Mouse (Mus musculus): ENCODE results near the gene Klhl25. TPM values are rescaled to one million over a fixed set of nuclear protein-coding genes. Genes with fewer than 3 reads are reported as not detected.

The Klhl25 gene
- polyA plus RNA-seq, 1 experiment from 2014 or later, result 23.9 TPM

DNA sequence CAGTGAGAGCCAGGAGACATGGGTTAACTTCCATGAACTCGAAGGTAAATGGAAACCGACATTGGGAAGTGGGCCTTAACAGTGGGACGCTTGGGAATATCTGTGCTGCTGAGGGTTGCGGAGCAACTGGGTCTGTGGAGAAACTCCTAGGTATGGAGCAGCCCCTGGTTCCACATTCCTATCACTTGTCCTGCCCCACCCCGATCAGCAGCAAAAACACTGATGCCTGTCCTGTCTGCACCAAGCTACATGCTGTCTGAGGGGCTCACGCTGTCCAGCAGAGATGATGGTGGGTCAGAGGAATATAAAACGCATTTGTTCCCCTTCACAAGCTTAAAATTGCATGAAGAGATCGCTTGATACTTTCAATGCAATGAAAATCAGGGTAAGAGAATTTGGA is 32.1 kb downstream of the Klhl25 start:
- peaks cover 4% of the 10 kb centered on the region; the same call in 1 of the 2 replicates for H3K36me3 ChIP-seq
- 52% methylated on average over 8 of the region's 8 CpGs for WGBS
- peak overlapping the region; percentile 12 for H3K4me2 ChIP-seq (replicated peaks)
- 0 out of 2 replicates have a peak, but pooled peaks have one; percentile 24 for ATAC-seq (ENCODE audit: insufficient number of reproducible peaks, insufficient read depth, low FRiP score, low TSS enrichment)
- no peak overlapping the region for H3K9ac ChIP-seq
- no peaks in the 10 kb centered on the region for H3K27me3 ChIP-seq
- 0 out of 2 replicates have a peak, but pooled peaks cover 4% of the 10 kb centered on the region for H3K4me1 ChIP-seq
- H3K4me3 ChIP-seq, result no peak overlapping the region
- no peak overlapping the region for H3K27ac ChIP-seq
- H3K9me3 ChIP-seq, result no peaks in the 10 kb centered on the region

GRCm38 (mm10) chr7:75880650-75881049 is 32.5 kb downstream of the Klhl25 start:
- 2% methylated on average over 8 of the region's 8 CpGs for WGBS
- 0 out of 2 replicates have a peak, but pooled peaks cover 4% of the 10 kb centered on the region for H3K4me1 ChIP-seq
- H3K4me3 ChIP-seq, result no peak overlapping the region
- H3K36me3 ChIP-seq, result no peaks in the 10 kb centered on the region
- no peaks in the 10 kb centered on the region for H3K27me3 ChIP-seq
- ATAC-seq (ENCODE audit: insufficient number of reproducible peaks, insufficient read depth, low FRiP score, low TSS enrichment), result peak; percentile 75
- peak overlapping the region; percentile 12 for H3K4me2 ChIP-seq (replicated peaks)
- H3K27ac ChIP-seq, result no peak overlapping the region
- H3K9ac ChIP-seq, result no peak overlapping the region
- no peaks in the 10 kb centered on the region for H3K9me3 ChIP-seq

DNA sequence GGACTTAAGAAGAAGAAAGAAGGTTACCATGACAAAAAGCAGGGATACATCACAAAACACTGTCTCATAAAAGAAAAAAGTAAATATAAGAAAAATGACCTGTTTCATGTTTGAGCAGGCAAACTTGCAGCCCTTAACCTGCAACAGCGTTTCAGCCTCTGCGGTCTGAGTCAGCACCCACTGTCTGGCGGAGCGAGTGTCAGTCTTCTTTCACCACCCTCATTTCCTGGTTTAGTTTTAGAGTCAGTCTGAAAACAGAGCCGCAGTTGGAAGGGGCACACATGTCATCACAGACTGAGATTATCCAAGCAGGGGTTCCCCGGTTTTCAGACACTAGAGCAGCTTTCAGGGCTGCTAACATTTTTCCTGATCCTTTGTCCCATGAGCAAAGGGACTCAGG is 33.3 kb downstream of the Klhl25 start:
- Histone ChIP-seq H3K27ac (no peak overlapping the region), H3K4me1 (0 out of 2 replicates have a peak, but pooled peaks cover 4% of the 10 kb centered on the region), H3K9ac (no peak overlapping the region), H3K9me3 (no peaks in the 10 kb centered on the region), H3K4me2 (replicated peaks) (no peak overlapping the region), H3K36me3 (no peaks in the 10 kb centered on the region), H3K4me3 (no peak overlapping the region), H3K27me3 (no peaks in the 10 kb centered on the region)
- 68% methylated on average over 6 of the region's 6 CpGs for WGBS
- no peak for ATAC-seq (ENCODE audit: insufficient number of reproducible peaks, insufficient read depth, low FRiP score, low TSS enrichment)

DNA sequence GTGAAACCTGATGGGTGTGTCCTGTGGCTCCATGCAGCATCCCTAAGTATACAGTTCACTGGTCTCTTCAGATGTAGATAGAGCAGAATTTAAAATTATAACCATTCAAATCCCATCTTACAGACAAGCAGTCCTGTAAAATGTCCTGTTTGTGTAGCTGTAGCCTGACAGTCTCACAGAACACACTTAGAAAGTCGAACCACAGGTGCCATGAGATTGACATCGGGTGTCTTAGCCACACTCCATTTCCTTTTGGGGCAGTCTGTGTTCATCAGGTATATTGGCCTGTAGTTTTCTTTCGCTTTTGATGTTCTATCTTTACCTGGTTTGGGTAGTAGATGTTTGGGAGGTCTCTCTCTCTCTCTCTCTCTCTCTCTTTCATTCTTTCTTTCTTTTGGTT is 33.7 kb downstream of the Klhl25 start:
- ATAC-seq (ENCODE audit: insufficient number of reproducible peaks, insufficient read depth, low FRiP score, low TSS enrichment), result no peak
- H3K27me3 ChIP-seq, result no peaks in the 10 kb centered on the region
- WGBS, result 78% methylated on average over 3 of the region's 3 CpGs

DNA sequence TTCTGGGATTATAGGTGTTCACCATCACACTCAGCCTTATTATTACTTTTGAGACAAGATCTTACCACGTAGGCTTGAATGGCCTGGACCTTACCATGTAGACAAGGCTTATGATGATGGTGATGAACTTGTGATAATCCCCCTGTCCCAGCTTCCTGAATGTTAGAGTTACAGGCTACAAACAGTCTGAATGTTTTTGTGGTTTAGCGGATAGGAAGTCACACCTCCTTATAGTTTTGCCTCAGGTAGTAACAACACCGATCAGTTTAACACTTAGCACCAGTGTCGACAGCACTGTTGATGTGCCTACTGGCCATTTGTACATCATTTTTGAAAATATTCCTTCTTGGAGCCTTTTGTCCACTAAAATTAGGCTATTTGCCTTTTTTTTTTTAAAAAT is 43.4 kb downstream of the Klhl25 start:
- H3K9ac ChIP-seq, result no peak overlapping the region
- H3K4me3 ChIP-seq, result no peak overlapping the region
- no peak overlapping the region for H3K4me2 ChIP-seq (replicated peaks)
- H3K27ac ChIP-seq, result no peak overlapping the region
- no peaks in the 10 kb centered on the region for H3K4me1 ChIP-seq
- ATAC-seq (ENCODE audit: insufficient number of reproducible peaks, insufficient read depth, low FRiP score, low TSS enrichment), result no peak
- no peaks in the 10 kb centered on the region for H3K9me3 ChIP-seq
- no peaks in the 10 kb centered on the region for H3K27me3 ChIP-seq
- no peaks in the 10 kb centered on the region for H3K36me3 ChIP-seq
- WGBS, result 95% methylated on average over 4 of the region's 4 CpGs

More for the DNA sequence above, 33.7 kb downstream of the Klhl25 start:
- Histone ChIP-seq H3K4me1 (0 out of 2 replicates have a peak, but pooled peaks cover 4% of the 10 kb centered on the region), H3K4me2 (replicated peaks) (no peak overlapping the region), H3K9ac (no peak overlapping the region), H3K4me3 (no peak overlapping the region), H3K36me3 (no peaks in the 10 kb centered on the region), H3K27ac (no peak overlapping the region), H3K9me3 (no peaks in the 10 kb centered on the region)

DNA sequence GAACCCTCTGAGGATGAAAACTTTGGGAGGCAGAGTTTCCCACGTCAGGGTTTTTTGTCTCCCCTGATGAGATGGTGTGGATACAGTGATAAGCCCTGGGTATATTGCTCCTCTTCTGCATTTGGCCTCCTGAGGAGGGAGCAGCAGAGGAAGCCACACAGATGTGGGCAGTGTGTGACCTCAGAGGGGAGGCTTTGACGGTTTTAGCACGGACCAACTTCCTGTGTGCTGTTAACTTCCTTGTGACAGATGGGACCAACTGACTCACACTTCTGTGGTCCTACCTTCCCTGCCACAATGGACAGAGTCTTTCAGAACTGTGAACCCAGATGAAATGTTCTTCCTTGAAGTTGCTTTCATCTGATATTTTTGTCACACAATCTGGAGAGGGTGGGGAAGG is 44.6 kb downstream of the Klhl25 start:
- Histone ChIP-seq H3K4me2 (replicated peaks) (no peak overlapping the region), H3K9ac (no peak overlapping the region), H3K9me3 (no peaks in the 10 kb centered on the region), H3K4me1 (no peaks in the 10 kb centered on the region), H3K36me3 (no peaks in the 10 kb centered on the region), H3K4me3 (no peak overlapping the region), H3K27me3 (no peaks in the 10 kb centered on the region), H3K27ac (no peak overlapping the region)
- WGBS, result 59% methylated on average over 3 of the region's 3 CpGs
- no peak for ATAC-seq (ENCODE audit: insufficient number of reproducible peaks, insufficient read depth, low FRiP score, low TSS enrichment)

- H3K4me2 ChIP-seq (replicated peaks), result no peak overlapping the region
- no peaks in the 10 kb centered on the region for H3K9me3 ChIP-seq
- no peaks in the 10 kb centered on the region for H3K36me3 ChIP-seq
- no peak overlapping the region for H3K9ac ChIP-seq
- WGBS, result 85% methylated on average over 8 of the region's 8 CpGs
- no peak overlapping the region for H3K27ac ChIP-seq
- H3K4me3 ChIP-seq, result no peak overlapping the region
- ATAC-seq (ENCODE audit: insufficient number of reproducible peaks, insufficient read depth, low FRiP score, low TSS enrichment), result no peak
- H3K4me1 ChIP-seq, result no peaks in the 10 kb centered on the region
- no peaks in the 10 kb centered on the region for H3K27me3 ChIP-seq
Observed at GRCm38 (mm10) chr7:75893709-75894108, 45.6 kb downstream of the Klhl25 start.

- 83% methylated on average over 5 of the region's 5 CpGs for WGBS
- H3K4me2 ChIP-seq (replicated peaks), result no peak overlapping the region
- no peak overlapping the region for H3K27ac ChIP-seq
- no peaks in the 10 kb centered on the region for H3K4me1 ChIP-seq
- H3K4me3 ChIP-seq, result no peak overlapping the region
- H3K27me3 ChIP-seq, result no peaks in the 10 kb centered on the region
- ATAC-seq (ENCODE audit: insufficient number of reproducible peaks, insufficient read depth, low FRiP score, low TSS enrichment), result no peak
- H3K9me3 ChIP-seq, result no peaks in the 10 kb centered on the region
- H3K36me3 ChIP-seq, result no peaks in the 10 kb centered on the region
- no peak overlapping the region for H3K9ac ChIP-seq
Observed at GRCm38 (mm10) chr7:75897041-75897440, 48.9 kb downstream of the Klhl25 start.

- 77% methylated on average over 6 of the region's 6 CpGs for WGBS
- Histone ChIP-seq H3K27me3 (no peaks in the 10 kb centered on the region), H3K9ac (no peak overlapping the region), H3K9me3 (no peaks in the 10 kb centered on the region), H3K4me1 (no peaks in the 10 kb centered on the region), H3K4me3 (no peak overlapping the region), H3K4me2 (replicated peaks) (no peak overlapping the region), H3K27ac (no peak overlapping the region), H3K36me3 (no peaks in the 10 kb centered on the region)
- no peak for ATAC-seq (ENCODE audit: insufficient number of reproducible peaks, insufficient read depth, low FRiP score, low TSS enrichment)
Observed at GRCm38 (mm10) chr7:75899102-75899501, 51.0 kb downstream of the Klhl25 start.

DNA sequence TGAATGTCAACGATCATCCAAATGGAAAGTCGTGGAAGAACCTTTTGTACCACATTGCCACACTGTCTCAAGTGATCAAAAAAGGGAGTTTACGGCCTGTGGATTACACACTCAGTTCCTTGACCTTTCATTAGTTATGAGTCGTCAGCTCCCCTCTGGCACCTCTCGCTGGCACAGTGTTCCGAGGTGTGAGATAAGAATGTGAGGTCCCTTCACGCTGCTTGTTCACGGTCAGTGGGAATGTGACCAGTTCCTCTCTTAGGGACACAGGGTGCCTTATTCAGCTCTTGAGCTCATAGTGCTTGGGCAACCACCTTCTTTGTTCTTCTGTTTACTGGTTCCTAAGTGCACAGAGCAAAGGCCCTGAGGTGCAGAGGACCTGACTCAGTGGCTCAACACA is 51.4 kb downstream of the Klhl25 start:
- 74% methylated on average over 8 of the region's 8 CpGs for WGBS
- no peak for ATAC-seq (ENCODE audit: insufficient number of reproducible peaks, insufficient read depth, low FRiP score, low TSS enrichment)
- H3K9ac ChIP-seq, result no peak overlapping the region
- no peak overlapping the region for H3K4me3 ChIP-seq
- no peaks in the 10 kb centered on the region for H3K9me3 ChIP-seq
- no peaks in the 10 kb centered on the region for H3K36me3 ChIP-seq
- H3K27me3 ChIP-seq, result no peaks in the 10 kb centered on the region
- no peak overlapping the region for H3K27ac ChIP-seq
- no peaks in the 10 kb centered on the region for H3K4me1 ChIP-seq
- no peak overlapping the region for H3K4me2 ChIP-seq (replicated peaks)

GRCm38 (mm10) chr7:75899954-75900353 is 51.8 kb downstream of the Klhl25 start:
- no peaks in the 10 kb centered on the region for H3K4me1 ChIP-seq
- no peaks in the 10 kb centered on the region for H3K9me3 ChIP-seq
- no peak overlapping the region for H3K4me3 ChIP-seq
- no peak overlapping the region for H3K9ac ChIP-seq
- H3K36me3 ChIP-seq, result no peaks in the 10 kb centered on the region
- no peak for ATAC-seq (ENCODE audit: insufficient number of reproducible peaks, insufficient read depth, low FRiP score, low TSS enrichment)
- H3K4me2 ChIP-seq (replicated peaks), result no peak overlapping the region
- H3K27me3 ChIP-seq, result no peaks in the 10 kb centered on the region
- WGBS, result 75% methylated on average over 4 of the region's 4 CpGs
- no peak overlapping the region for H3K27ac ChIP-seq

DNA sequence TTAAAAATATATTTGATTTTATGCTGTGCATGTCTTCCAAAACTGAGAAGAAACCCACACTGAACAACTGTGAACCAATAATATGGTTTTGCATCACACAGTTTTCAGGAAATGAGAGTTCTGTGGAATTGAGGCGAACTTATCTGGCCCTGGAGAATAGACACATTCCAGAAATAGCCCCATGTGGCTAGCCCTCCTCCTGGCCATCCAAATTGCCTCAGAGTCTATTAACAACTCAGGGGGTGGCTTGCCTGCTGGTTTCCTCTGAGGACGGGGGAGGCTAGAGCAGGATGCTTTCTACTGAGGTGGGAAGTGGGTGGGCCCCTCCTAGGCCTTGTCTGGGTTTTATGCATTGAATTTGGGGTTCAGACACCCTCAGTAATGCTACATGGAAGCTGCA is 57.0 kb downstream of the Klhl25 start:
- no peak overlapping the region for H3K9ac ChIP-seq
- no peak for ATAC-seq (ENCODE audit: insufficient number of reproducible peaks, insufficient read depth, low FRiP score, low TSS enrichment)
- H3K4me3 ChIP-seq, result no peak overlapping the region
- no peak overlapping the region for H3K4me2 ChIP-seq (replicated peaks)
- no peaks in the 10 kb centered on the region for H3K4me1 ChIP-seq
- WGBS, result 34% methylated on average over 2 of the region's 2 CpGs
- H3K36me3 ChIP-seq, result no peaks in the 10 kb centered on the region
- no peaks in the 10 kb centered on the region for H3K9me3 ChIP-seq
- H3K27ac ChIP-seq, result no peak overlapping the region
- no peaks in the 10 kb centered on the region for H3K27me3 ChIP-seq

All from embryonic facial prominence, embryonic 12.5 days (tissue).